Mouse (Mus musculus) ES-Bruce4 (cell line): ENCODE results near the gene Zfpm1. TPM values are rescaled to one million over a fixed set of nuclear protein-coding genes. Genes with fewer than 3 reads are reported as not detected.

Source experiments
- H3K27ac ChIP-seq: 2 replicates; pipeline ENCODE4 v1.5.1; 2012; ENCODE audit warnings: low read length, inconsistent platforms; ENCODE audit not compliant: insufficient read depth
- H3K27me3 ChIP-seq: 2 replicates; pipeline ENCODE4 v1.6.1; 2012; ENCODE audit warnings: mild to moderate bottlenecking, low read length, inconsistent platforms; ENCODE audit not compliant: control insufficient read depth, poor library complexity, insufficient read depth, severe bottlenecking
- H3K36me3 ChIP-seq: 2 replicates; pipeline ENCODE4 v1.6.1; 2012; ENCODE audit warnings: inconsistent platforms, mild to moderate bottlenecking, low read length, moderate library complexity; ENCODE audit not compliant: control insufficient read depth, poor library complexity, insufficient read depth, severe bottlenecking
- H3K4me1 ChIP-seq: one replicate; pipeline ENCODE4 v1.8.1; 2011; ENCODE audit warnings: low read length; ENCODE audit not compliant: control insufficient read depth, insufficient read depth
- H3K4me3 ChIP-seq: 2 replicates; pipeline ENCODE4 v1.5.1; 2011; ENCODE audit warnings: low read depth, mild to moderate bottlenecking, low read length
- H3K9ac ChIP-seq: 2 replicates; pipeline ENCODE4 v1.6.1; 2012; ENCODE audit warnings: low read depth, mild to moderate bottlenecking, inconsistent platforms; ENCODE audit not compliant: poor library complexity, severe bottlenecking
- H3K9me3 ChIP-seq: replicated peaks from 2 replicates; pipeline ENCODE4 v1.6.1; 2012; ENCODE audit warnings: mild to moderate bottlenecking, low read length, inconsistent platforms; ENCODE audit not compliant: control insufficient read depth, poor library complexity, insufficient read depth, severe bottlenecking
- CTCF ChIP-seq: IDR thresholded peaks from one replicate; pipeline ENCODE4 v1.8.1; 2011; ENCODE audit warnings: low read depth, low read length
- EP300 ChIP-seq: IDR thresholded peaks from 2 replicates; pipeline ENCODE4 v1.6.1; 2011; ENCODE audit warnings: low read depth, low read length; ENCODE audit not compliant: insufficient read depth
- POLR2A ChIP-seq: IDR thresholded peaks from one replicate; pipeline ENCODE4 v1.8.1; 2011; ENCODE audit warnings: low read length; ENCODE audit not compliant: insufficient read depth
- polyA plus RNA-seq: library from polyadenylated mRNA; stranded (reverse); fragments of >200 nt; gene quantifications from 2 replicates; pipeline ENCODE4 v1.2.4, GENCODE M21; 2011; ENCODE audit warnings: low read depth; ENCODE audit not compliant: missing spikeins, insufficient read depth, insufficient read length

Gene Zfpm1
- polyA plus RNA-seq, 1 experiment, result 15.5 TPM

- Histone ChIP-seq H3K36me3 (no peaks in the 10 kb centered on the region), H3K4me1 (no peaks in the 10 kb centered on the region), H3K27me3 (no peaks in the 10 kb centered on the region), H3K9ac (peak overlapping the region; percentile 22; the same call in 1 of the 2 replicates), H3K27ac (no peak overlapping the region), H3K9me3 (no peaks in the 10 kb centered on the region), H3K4me3 (no peak overlapping the region)
- no peak for TF ChIP-seq POLR2A
- TF ChIP-seq CTCF, result no peak
- TF ChIP-seq EP300, result no peak
These were observed 24.9 kb downstream of the Zfpm1 start for GRCm38 (mm10) chr8:122306660-122307399.

- no peak for TF ChIP-seq EP300
- TF ChIP-seq POLR2A, result no peak
- no peak for TF ChIP-seq CTCF
- Histone ChIP-seq H3K9me3 (no peaks in the 10 kb centered on the region), H3K27ac (no peak overlapping the region), H3K36me3 (no peaks in the 10 kb centered on the region), H3K9ac (no peak overlapping the region), H3K27me3 (no peaks in the 10 kb centered on the region), H3K4me3 (no peak overlapping the region), H3K4me1 (no peaks in the 10 kb centered on the region)
These were observed 25.9 kb downstream of the Zfpm1 start for GRCm38 (mm10) chr8:122307836-122308235.

GRCm38 (mm10) chr8:122309272-122309671 is 27.3 kb downstream of the Zfpm1 start:
- H3K27ac ChIP-seq, result no peak overlapping the region
- no peak for TF ChIP-seq POLR2A
- no peak for TF ChIP-seq CTCF
- no peak for TF ChIP-seq EP300
- no peak overlapping the region for H3K9ac ChIP-seq
- H3K4me1 ChIP-seq, result no peaks in the 10 kb centered on the region
- H3K36me3 ChIP-seq, result no peaks in the 10 kb centered on the region
- no peaks in the 10 kb centered on the region for H3K9me3 ChIP-seq
- H3K4me3 ChIP-seq, result no peak overlapping the region
- H3K27me3 ChIP-seq, result no peaks in the 10 kb centered on the region

GRCm38 (mm10) chr8:122311115-122311514 is 29.2 kb downstream of the Zfpm1 start:
- Histone ChIP-seq H3K4me1 (no peaks in the 10 kb centered on the region), H3K36me3 (no peaks in the 10 kb centered on the region), H3K27ac (no peak overlapping the region), H3K27me3 (no peaks in the 10 kb centered on the region), H3K9me3 (no peaks in the 10 kb centered on the region), H3K9ac (no peak overlapping the region), H3K4me3 (no peak overlapping the region)
- TF ChIP-seq EP300 (no peak), CTCF (no peak), POLR2A (no peak)

GRCm38 (mm10) chr8:122312553-122312952 is 30.6 kb downstream of the Zfpm1 start:
- H3K4me3 ChIP-seq, result no peak overlapping the region
- H3K27me3 ChIP-seq, result no peaks in the 10 kb centered on the region
- no peak for TF ChIP-seq CTCF
- no peak for TF ChIP-seq POLR2A
- TF ChIP-seq EP300, result no peak
- H3K9me3 ChIP-seq, result no peaks in the 10 kb centered on the region
- H3K36me3 ChIP-seq, result no peaks in the 10 kb centered on the region
- no peak overlapping the region for H3K27ac ChIP-seq
- H3K4me1 ChIP-seq, result no peaks in the 10 kb centered on the region
- H3K9ac ChIP-seq, result no peak overlapping the region

GRCm38 (mm10) chr8:122313310-122313709 is 31.4 kb downstream of the Zfpm1 start:
- Histone ChIP-seq H3K36me3 (no peaks in the 10 kb centered on the region), H3K27me3 (no peaks in the 10 kb centered on the region), H3K9ac (no peak overlapping the region), H3K9me3 (no peaks in the 10 kb centered on the region), H3K4me1 (peaks cover 2% of the 10 kb centered on the region), H3K27ac (no peak overlapping the region), H3K4me3 (no peak overlapping the region)
- TF ChIP-seq CTCF (no peak), POLR2A (no peak), EP300 (no peak)
